Mouse (Mus musculus): ENCODE measurements at regions not wholly inside any gene's neighbourhood (a gene's known extent, or its start where the extent isn't known, plus 50 kb on each side); places are given as distances from the start of the nearest gene placed in this dataset.

- TF ChIP-seq GATA1 (IDR thresholded peaks at IDR 0.05; ENCODE audit: borderline replicate concordance, low read length) (no peak), CTCF (IDR thresholded peaks at IDR 0.05; ENCODE audit: low read depth, low read length) (no peak), TAL1 (conservative IDR thresholded peaks at IDR 0.05; ENCODE audit: low read depth, low read length) (no peak)
Measured at GRCm38 (mm10) chr3:11029991-11030390, 694.5 kb upstream of the Gm38303 start.

All from G1E (cell line).